Mouse (Mus musculus): Measurements from ENCODE around the gene Tap1. TPM values are rescaled to one million over a fixed set of nuclear protein-coding genes. Genes with fewer than 3 reads are reported as not detected.

The Tap1 gene
- total RNA-seq, 2 experiments from 2014 or later, result 5.1 to 5.2 TPM

DNA sequence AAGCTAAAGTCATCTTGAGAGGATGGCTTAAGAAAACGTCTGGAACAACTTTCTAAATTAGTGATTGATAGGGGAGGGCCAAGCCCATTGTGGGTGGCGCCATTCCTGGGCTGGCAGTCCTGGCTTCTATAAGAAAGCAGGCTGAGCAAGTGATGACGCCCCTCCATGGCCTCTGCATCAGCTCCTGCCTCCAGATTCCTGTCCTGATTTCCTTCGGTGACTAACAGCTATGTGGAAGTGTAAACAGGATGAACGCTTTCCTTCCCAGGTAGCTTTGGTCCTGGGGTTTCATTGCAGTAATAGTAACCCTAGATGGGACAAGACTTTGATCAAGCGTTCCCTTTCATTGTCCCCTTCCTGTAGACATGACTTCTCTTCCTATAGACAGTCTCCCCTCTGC lies 8.3 kb upstream of the Tap1 start:
- DNase-seq (ENCODE audit: low spot score in 2 of 2), result no peak

DNA sequence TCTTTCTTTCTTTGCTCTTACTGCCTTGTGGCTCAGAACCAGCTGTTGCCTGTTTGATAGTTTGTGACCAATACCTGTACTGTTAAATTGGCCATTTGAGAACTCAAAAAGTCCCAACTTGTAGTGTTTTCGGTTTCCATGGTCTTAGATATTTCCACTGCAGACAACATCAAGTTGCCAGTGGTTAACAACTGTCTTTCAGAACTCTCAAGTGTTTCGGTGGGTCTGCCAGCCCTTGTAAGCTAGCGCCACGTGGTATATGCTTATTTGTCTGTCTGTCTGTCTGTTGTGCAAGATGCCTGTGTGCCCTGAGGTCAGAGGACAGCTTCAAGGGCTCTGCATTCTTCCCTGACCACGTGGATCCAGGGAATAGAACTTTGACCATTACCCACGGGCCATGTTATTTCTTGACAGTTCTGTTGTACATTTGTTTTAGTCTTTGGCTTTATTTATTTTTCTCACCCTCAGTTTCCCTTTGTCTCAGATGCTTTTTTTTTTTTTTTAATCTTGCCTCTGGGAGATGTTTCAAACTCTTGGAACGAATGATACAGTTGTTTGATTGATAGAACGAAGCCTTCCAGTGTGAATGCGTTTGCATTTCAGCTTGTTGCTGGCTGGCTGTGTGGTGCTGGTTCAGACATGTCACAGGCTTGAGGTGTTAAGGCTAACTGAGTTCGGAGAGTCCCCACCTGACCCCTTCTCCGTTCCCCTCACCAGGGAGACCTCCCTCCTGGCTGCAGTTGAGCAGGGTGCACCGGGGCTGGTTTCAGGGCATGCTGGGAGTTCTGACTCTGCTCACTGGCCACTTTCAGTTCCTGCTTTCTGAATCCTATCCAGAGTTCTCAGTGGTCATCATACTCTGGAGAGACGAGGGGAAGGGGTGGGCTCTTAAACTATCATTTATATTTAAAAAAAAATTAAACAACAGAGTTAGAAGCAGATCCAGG lies 7.2 kb upstream of the Tap1 start:
- no peak for DNase-seq (ENCODE audit: low spot score in 2 of 2)

DNA sequence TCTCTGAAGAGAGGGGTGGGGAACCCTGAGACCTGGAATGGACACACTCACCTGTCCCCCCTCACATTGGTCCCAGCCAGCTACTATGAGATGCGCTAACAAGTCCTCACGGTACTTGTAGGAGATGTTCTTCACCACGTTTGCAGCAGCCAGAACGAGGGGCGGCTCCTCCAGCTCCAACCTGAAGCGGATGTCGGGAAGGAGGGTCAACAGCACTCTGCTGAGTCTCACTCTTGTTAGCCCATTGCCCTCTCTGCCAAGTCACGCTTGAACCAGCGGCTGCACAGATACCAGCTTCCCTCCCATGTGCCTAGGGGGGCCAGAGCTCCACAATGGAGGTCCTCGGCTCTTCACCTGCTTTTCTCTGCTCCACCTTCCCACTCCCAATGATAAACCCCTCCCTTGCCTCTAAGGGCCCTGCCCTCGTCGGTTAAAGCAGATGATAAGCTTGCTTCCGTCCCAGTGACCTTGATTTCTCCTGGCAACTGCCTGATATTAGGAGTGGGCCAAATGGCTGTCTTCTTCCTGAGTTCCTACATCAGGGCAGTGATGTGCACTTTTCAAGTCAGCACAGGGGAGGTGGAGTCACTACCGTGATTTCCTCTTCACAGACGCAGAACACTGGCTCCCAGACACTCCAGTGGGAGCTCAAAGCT lies 3.7 kb upstream of the Tap1 start:
- DNase-seq (ENCODE audit: low spot score in 2 of 2), result no peak

DNA sequence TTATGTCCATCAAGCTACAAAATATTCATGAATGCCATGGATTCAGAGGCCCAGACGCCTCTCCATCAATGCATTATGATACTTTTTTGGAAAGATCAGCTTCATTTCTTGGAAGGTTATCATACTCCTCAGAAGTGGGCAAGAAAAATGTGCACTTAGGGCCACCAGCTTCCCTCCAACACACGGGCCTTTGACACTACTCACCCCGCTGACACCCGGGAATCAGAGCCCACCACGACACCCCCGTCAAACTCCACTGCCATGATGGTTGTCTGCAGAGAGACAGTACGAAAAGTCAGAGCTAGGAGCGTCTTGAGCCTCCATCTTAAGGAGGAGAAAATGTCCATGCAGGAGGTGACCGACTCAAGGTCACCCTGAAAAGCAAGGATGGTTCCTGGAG lies 1.8 kb upstream of the Tap1 start:
- no peak for DNase-seq (ENCODE audit: low spot score in 2 of 2)

DNA sequence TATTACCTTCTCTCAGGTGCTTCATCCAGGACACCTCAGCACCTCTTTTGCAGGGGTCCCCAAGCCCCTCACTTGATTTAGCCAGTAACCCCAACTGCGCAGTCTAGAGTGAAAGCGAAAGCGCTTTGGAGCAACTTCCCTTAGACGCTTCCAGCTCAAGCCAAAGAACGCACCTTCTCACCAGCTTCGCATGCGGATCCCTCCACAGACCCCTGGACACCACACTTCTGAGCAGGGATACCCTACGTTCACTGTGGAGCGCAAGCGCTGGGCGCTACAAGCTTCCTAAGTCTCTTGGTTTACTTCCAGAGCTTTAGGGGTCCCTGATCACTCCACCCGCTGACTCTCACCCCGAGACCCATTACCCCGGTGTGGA lies 480 bp upstream of the Tap1 start:
- DNase-seq (ENCODE audit: low spot score in 2 of 2), result no peak

DNA sequence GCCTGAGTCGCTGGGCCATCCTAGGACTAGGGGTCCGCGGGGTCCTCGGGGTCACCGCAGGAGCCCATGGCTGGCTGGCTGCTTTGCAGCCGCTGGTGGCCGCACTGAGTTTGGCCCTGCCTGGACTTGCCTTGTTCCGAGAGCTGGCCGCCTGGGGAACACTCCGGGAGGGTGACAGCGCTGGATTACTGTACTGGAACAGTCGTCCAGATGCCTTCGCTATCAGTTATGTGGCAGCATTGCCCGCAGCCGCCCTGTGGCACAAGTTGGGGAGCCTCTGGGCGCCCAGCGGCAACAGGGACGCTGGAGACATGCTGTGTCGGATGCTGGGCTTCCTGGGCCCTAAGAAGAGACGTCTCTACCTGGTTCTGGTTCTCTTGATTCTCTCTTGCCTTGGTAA lies 657 bp downstream of the Tap1 start:
- peak; percentile 27 to 29 for DNase-seq (ENCODE audit: low spot score in 2 of 2)

DNA sequence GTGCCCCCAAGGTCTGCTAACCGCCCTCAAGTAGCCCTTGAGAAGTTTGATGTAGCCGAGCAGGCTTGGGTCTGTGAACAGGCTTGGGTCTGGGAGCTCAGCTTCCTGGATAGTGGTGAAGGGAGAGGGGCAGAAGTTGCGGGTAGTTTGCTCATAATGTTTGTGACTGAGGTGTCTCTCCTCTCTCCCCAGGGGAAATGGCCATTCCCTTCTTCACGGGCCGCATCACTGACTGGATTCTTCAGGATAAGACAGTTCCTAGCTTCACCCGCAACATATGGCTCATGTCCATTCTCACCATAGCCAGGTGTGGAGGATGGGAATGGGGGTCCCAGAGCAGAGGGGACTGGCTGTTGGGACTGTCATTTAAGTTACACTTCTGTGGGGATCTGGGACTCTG lies 1.6 kb downstream of the Tap1 start:
- no peak for DNase-seq (ENCODE audit: low spot score in 2 of 2)

DNA sequence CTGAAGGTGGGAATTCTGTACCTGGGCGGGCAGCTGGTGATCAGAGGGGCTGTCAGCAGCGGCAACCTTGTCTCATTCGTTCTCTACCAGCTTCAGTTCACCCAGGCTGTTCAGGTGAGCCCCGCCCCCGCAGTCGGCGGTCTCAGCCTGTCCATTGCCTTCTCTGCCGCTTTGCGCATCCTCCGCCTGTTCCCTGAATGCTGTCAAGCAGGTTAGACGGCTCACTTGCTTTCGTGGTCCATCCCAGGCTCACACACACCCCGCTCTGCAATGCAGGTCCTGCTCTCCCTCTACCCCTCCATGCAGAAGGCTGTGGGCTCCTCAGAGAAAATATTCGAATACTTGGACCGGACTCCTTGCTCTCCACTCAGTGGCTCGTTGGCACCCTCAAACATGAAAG lies 5.5 kb downstream of the Tap1 start:
- DNase-seq (ENCODE audit: low spot score in 2 of 2), result no peak

DNA sequence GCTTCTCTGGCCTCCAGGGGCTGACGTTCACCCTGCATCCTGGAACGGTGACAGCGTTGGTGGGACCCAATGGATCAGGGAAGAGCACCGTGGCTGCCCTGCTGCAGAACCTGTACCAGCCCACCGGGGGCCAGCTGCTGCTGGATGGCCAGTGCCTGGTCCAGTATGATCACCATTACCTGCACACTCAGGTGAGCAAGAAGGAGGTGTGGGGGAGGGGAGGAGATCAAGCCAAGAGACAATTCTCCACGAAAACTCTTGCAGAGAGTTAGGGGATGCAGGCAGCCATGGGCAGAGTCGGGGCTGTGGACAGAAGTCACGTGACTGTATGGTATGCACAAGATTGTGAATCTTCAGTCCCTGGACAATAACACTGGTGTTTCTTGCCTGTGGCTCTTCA lies 6.1 kb downstream of the Tap1 start:
- no peak for DNase-seq (ENCODE audit: low spot score in 2 of 2)

DNA sequence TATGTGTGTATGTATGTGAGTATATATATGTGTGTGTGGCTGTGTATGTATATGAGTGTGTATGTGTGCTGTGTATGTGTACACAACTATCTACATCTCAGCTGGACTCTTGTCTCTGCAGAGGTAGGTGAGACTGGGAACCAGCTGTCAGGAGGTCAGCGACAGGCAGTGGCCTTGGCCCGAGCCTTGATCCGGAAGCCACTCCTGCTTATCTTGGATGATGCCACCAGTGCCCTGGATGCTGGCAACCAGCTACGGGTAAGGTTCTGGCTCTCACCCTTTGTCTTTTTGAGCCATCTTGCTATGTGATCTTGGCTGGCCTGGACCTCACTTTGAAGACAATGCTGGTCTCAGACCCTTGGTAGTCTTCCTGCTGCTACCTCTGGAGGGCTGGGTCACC lies 7.4 kb downstream of the Tap1 start:
- DNase-seq (ENCODE audit: low spot score in 2 of 2), result no peak

DNA sequence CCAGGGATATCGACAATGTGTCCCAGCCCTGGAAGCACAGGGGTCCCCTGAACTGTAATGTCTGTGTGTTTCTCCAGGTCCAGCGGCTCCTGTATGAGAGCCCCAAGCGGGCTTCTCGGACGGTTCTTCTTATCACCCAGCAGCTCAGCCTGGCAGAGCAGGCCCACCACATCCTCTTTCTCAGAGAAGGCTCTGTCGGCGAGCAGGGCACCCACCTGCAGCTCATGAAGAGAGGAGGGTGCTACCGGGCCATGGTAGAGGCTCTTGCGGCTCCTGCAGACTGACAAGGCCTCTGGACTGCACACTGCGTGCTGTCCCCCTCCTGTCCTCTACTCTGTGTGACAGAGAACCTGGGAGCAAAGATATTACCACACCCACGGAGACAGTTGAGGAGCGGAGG lies 9.1 kb downstream of the Tap1 start:
- DNase-seq (ENCODE audit: low spot score in 2 of 2), result no peak

DNA sequence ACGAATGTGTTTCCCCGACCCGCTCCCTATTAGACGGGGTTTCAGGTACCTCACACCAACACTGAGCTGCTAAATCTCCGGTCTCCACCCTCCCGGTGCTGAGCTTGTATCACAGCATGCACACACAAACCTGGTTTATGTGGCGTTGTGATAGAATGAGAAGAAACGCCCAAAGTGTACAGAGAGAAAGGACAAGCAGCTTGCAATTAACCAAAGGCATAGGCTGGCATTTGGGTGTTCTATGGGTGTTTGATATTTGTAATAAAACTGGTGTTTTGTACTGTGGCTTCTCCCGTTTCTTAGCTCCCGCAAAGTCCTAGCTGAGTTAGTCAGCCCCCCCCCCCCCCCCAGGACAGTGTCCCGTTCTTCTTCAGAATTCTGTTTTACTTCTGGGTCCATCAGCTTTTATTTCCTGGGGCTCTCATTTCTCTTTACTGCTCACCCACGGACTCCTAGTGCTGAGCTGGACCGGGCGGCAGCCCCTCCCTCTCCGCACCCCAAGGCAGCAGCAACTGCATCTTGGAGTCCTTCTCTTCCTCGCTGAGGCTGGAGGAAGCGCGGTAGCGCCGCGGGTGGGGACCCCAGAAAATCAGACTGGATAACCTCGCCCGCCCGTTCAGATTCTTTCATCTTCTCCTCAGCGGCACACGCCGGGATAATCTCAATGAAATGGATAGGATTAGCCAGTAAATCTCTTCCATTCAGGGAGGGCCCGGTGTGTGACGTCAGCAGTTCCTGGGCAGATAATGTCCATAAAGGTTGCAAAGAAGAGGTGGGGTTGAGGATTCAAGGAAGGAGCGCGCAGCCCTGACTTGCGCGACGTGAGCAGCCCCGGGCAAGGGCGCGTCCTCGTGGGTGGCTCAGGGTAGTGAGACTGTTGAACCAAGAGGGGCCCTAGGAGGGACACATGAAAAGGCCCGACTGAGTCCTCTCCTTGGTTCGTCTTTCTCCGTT lies 9.9 kb downstream of the Tap1 start, which contains the start of gene Psmb8:
Gene Psmb8 (plus strand): TSS at position 781 of the 954 bp plus-strand sequence.
- peak; percentile 86 to 87 for DNase-seq (ENCODE audit: low spot score in 2 of 2)

DNA sequence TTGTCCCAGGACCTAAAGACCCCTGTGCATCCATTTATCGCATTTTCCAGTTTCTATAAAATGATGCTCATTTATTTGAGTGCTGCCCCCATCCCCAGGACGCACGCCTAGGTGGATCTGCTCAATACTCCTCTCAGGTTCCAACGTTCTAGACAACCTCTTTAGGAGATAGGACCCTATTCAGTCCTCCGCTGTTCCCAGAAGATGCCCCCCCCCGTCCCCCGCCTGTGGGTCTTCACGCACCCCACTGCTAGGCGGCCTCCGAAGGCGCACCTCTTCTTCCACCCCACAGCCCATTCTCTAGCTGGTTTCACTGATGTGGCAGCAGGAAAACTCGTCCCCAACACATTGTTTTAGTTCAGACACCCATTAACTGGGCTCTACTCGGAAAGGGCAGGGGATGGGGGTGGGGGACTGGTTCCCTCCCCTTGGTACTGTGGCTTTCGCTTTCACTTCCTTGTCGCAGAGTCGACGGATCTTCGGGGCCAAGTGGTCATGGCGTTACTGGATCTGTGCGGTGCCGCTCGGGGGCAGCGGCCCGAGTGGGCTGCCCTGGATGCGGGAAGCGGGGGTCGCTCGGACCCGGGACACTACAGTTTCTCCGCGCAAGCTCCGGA lies 10.7 kb downstream of the Tap1 start:
- DNase-seq (ENCODE audit: low spot score in 2 of 2), result peak; percentile 21 to 33

DNA sequence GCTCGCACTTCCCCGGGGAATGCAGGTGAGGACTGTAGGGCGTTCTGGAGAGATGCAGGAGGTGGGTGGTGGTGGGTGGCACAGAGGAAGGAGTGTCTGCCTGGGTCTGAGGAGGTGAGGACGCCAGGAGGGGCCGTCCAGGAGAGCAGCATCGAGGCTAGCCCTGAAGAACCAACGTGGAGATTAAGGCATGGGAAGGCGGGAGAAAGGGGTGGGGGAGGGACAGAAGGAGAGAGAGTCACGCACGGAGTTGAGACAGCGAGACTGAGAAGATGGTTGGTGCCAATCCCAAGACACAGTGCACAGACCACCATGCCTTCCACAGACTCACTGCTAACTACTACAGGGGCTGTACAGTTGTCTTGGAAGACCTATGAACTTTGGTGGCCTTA lies 11.2 kb downstream of the Tap1 start:
- no peak for DNase-seq (ENCODE audit: low spot score in 2 of 2)

DNA sequence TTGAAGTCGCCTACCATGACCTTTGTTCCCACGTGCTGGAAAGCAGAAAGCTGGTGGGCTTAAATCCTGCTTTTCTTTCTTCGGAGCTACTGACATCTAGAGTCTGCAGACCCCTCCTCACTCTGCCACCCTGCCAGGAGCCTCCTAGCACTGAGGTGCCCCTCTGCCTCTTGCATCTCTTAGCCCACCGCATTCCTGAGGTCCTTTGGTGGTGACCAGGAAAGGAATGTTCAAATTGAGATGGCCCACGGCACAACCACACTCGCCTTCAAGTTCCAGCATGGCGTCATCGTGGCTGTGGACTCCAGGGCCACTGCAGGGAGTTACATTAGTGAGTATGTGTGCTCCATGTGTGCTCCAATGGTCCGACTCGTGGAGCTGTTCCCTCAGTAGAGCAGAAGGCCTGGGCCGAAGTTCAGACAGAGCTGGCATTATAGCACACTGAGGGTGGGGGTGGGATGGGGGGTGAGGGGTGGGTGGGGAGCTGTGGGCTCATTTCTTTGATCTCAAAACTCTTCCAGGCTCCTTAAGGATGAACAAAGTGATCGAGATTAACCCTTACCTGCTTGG lies 11.8 kb downstream of the Tap1 start:
- DNase-seq (ENCODE audit: low spot score in 2 of 2), result no peak

DNA sequence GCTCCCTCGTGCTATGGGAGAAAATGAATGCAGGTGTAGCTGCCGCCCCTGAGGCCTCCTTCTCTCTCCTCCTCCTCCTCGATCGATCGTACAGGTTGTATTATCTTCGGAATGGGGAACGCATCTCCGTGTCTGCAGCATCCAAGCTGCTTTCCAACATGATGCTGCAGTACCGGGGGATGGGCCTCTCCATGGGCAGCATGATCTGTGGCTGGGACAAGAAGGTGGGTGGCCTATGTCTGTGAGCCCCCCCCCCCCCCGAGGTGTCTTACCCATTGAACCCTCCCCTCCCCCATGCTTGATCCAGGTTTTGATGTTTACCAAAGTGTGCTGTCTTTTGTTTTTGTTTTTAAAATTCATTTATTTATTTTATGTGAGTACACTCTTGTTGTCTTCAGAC lies 12.7 kb downstream of the Tap1 start:
- DNase-seq (ENCODE audit: low spot score in 2 of 2), result no peak

DNA sequence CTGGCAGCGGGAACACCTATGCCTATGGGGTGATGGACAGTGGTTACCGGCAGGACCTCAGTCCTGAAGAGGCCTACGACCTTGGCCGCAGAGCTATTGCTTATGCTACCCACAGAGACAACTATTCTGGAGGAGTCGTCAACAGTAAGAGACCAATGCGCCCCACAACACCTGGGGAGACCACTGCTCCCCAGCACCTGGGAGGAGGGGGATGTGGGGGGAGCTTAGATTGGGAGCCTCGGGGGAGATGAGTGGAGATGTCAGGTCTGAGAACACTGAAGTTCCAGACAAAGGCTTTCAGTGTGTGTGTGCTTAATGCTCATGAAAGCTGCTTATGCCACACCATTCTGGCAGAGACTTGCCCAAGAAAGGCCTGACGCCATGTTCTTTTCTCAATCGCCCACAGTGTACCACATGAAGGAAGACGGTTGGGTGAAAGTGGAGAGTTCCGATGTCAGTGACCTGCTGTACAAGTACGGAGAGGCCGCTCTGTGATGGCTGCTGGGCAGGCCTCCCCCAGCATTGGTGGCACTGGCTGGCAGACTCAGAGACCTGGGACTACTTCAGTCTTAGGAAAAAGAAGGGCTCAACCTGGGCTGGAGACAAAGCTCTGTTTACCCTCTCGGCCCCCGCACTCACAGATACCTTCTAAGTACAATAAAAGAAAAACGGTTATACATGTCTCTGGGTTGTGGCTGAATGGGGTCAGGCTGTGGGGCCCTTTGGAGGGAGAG lies 13.6 kb downstream of the Tap1 start:
- no peak for DNase-seq (ENCODE audit: low spot score in 2 of 2)

DNA sequence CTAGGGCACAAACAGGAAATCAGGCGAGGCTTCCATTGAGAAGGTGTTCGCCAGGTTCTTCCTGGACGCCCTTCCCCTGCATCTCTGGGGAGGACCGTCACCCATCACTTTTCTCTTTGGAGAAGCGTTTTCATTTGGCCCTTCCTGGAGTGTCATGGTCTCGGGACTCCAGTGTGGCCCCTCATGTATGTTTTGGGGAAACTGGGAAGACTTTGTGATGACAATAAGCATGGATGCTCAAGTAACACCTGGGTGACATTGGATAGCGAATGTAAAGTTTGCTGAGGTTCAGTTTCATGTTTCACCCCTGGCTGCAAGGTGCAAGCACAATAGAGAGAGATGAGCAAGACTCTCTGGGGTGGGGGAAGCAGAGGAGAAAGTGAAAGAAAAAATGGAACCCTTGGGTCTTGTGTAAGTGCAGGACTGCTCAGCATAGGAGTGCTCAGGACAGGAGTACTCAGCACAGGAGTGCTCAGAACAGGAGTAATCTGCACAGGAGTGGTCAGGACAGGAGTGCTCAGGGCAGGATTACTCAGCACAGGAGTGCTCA lies 14.2 kb downstream of the Tap1 start:
- no peak for DNase-seq (ENCODE audit: low spot score in 2 of 2)

DNA sequence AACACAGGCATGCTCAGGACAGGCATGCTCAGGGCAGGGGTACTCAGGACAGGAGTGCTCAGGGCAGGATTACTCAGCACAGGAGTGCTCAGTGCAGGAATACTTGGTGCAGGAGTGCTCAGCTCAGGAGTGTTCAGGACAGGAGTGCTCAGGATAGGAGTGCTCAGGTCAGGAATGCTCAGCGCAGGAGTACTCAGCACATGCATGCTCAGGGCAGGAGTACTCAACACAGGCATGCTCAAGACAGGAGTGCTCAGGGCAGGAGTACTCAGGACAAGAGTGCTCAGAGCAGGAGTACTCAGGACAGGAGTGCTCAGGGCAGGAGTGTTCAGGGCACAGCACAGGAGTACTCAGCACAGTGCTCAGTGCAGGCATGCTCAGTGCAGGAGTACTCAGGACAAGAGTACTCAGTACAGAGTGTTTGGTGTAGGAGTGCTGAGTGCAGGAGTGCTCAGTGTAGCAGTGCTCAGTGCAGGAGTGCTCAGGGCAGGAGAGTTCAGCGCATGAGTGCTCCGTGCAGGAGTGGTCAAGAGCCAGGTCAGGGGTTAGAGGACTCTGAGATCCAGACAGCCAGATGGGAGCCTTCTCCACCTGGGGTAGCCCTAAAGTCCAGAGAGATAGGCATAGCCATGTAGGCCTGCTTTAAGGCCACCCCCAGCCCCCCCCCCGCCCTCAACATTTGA lies 15.5 kb downstream of the Tap1 start:
- no peak for DNase-seq (ENCODE audit: low spot score in 2 of 2)
